Mouse (Mus musculus) urinary bladder, postnatal 4 days (tissue): ENCODE data around the gene Tspan10.

Experiments used
- DNase-seq, 2 experiments: peaks; one replicate each; pipeline ENCODE4 v3.0.0; 2021 to 2022; ENCODE audit warnings: low spot score in 2 of 2

Tspan10 gene

DNA sequence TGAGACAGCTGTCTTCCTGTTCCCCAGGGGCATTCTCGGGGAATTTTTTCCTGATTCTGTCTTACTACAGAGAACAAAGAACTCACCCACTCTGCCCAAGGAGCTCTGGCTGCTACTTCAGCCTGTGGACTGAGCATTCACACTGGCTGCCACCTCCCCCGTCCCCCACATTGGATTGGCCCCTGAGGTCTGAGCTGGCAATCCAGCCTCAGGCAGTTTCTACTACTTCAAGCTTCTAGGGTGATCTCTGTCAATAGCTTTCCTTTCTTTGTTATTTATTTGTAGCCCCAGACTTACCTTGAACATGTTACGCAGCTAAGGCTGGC, 50.4 kb downstream of the Tspan10 start:
- no peak for DNase-seq

DNA sequence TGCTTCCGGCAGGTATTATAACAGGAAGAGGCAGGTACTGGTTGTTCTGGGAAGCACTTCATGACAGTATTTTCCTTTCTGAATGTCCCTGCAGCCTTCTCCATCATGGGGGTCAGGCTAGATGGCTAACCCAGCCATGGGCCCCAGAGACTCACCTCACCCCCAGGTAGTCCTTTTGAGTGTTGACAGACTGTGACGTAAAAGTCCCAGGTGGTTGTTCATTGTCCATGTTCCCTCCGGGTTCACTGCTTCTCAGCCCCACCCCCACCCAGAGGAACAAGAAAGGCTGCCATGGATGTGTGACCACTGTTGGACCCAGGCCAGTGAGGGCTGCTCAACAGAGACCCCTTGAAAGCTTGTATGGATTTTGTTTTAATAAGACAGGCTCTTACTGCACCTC, 50.9 kb downstream of the Tspan10 start:
- DNase-seq: no peak

DNA sequence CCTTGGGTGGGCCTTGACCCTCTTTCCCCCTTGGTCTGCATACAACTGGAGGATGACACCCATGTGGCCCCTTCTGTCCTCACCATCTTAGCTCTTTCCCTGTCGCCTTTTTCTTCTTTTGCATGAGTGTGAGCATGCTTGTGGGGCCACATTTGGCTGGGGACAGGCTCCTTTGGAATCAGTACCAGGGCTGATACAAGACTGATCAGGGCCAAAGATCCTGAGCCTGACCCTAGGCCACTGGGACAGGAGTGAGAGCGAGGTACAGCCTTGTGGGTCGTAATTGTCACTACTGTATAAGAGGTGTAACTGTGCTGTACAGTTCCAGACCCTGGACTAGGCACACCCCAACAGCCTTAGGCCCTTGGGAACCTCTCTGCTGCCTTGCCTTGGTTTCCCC, 51.5 kb downstream of the Tspan10 start:
- no peak for DNase-seq
